8 mouse cellular contexts compared by ENCODE assay signal in the genomic region with DNA sequence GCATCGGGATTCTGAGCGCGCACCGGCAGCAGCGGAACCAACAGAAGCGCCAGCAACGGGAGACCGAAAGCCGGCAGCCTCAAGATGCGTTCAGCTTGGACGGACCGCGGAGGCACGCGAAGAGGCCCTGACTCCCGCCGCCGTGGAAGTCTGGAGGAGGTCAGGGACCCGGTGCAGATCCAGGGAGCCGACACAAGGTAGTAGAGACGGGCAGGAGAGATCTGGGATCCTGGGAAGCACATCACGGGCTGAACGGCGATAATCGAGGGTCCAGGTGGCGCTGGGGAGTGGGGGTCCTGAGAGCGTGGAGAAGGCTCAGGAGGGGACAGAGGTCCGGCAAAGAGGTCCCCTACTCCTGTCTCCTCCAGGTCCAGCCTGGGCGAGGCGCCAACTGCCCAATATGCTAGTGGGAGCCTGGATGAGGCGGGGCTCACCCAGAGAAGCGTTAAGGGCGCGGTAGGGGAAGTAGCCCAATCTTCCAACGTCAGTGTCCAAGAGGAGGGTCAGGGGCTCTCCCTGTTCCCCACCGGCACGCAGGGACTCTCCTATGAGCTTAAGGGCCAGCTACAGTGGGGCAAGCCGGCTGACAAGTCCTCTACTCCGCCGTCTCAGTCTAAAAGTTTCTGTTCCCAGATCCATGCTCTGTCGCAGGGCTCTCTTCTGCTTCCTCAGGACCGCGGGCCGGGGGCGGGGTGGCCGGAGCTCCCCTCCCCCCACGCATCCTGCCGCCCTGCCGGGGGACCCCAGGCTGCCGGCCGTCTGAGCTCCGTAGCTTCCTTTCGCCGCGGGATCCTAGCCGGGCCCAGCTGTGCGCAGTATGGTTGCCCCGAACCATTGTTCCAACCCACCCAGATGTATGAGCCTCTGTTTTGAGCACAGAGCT. TPM values are rescaled to one million over a fixed set of nuclear protein-coding genes. Genes with fewer than 3 reads are reported as not detected.
DNase-seq lines count a peak whose midpoint lies in the region; ATAC-seq and TF ChIP-seq lines count a peak whose summit lies in the region.
"Had no signal": no experiment of that assay in that cellular context is flagged by ENCODE, and none has a peak within 500 bp of the region (broad histone marks: within the 10 kb centered on the region; RNA-seq: fewer than 3 reads in every experiment).

A gene (minus strand): TSS at position 665 of the 883 bp plus-strand sequence.

- H3K9me3 ChIP-seq in forebrain, embryonic 13.5 days (replicated peaks) = no peaks in the 10 kb centered on the region
- no peaks in the 10 kb centered on the region for H3K9me3 ChIP-seq in limb, embryonic 11.5 days (ENCODE audit: control insufficient read depth, low read length)
- H3K9me3 ChIP-seq in neural tube, embryonic 13.5 days = no peaks in the 10 kb centered on the region

- no peak within 1 kb of the TSS for H3K27ac ChIP-seq in spleen, adult 2 months (ENCODE audit: insufficient read depth, low read length)
- no peak within 1 kb of the TSS for H3K27ac ChIP-seq in forebrain, embryonic 13.5 days
- H3K27ac ChIP-seq in limb, embryonic 11.5 days (replicated peaks; ENCODE audit: low read depth, low read length) = no peak within 1 kb of the TSS
- H3K27ac ChIP-seq in neural tube, embryonic 13.5 days (replicated peaks) = 0 out of 2 replicates have a peak within 1 kb of the TSS, but pooled peaks have one; percentile 13

- no peak for DNase-seq in spleen, adult 2 months (ENCODE audit: low read depth in 1 of 2, low spot score in 2 of 2)
- DNase-seq in spleen, postnatal 14 days (ENCODE audit: low spot score in 2 of 2) = no peak
- peak; percentile 58 for DNase-seq in limb, embryonic 11.5 days (ENCODE audit: low spot score)
- no peak for DNase-seq in gastrocnemius, postnatal 25 days

- TF ChIP-seq POLR2A in spleen, adult 2 months (IDR thresholded peaks at IDR 0.05; ENCODE audit: low read depth, low read length) = no peak

- H3K4me3 ChIP-seq in spleen, adult 2 months (ENCODE audit: extremely low read depth, insufficient read depth, insufficient read length) = peak within 1 kb of the TSS; percentile 37
- H3K4me3 ChIP-seq in forebrain, embryonic 13.5 days = peak within 1 kb of the TSS; percentile 39
- peak within 1 kb of the TSS; percentile 41 for H3K4me3 ChIP-seq in limb, embryonic 11.5 days (ENCODE audit: low read depth, low read length)
- peak within 1 kb of the TSS; percentile 41 for H3K4me3 ChIP-seq in neural tube, embryonic 13.5 days
- H3K4me3 ChIP-seq: erythroblast, embryonic 14.5 days had no signal

- H3K36me3 ChIP-seq in spleen, adult 2 months (ENCODE audit: control insufficient read depth, insufficient read depth, low read length) = no peaks in the 10 kb centered on the region
- H3K36me3 ChIP-seq in forebrain, embryonic 13.5 days (ENCODE audit: poor library complexity, severe bottlenecking) = no peaks in the 10 kb centered on the region
- no peaks in the 10 kb centered on the region for H3K36me3 ChIP-seq in limb, embryonic 11.5 days (ENCODE audit: control insufficient read depth, insufficient read depth, low read length)
- H3K36me3 ChIP-seq in neural tube, embryonic 13.5 days = no peaks in the 10 kb centered on the region

- TF ChIP-seq CTCF in spleen, adult 2 months (IDR thresholded peaks at IDR 0.05; ENCODE audit: extremely low read depth, insufficient read depth, insufficient read length, insufficient replicate concordance) = no peak

- 4% methylated on average over 58 of the region's 58 CpGs for WGBS in spleen, adult 2 months
- WGBS in forebrain, embryonic 13.5 days = under 1% methylated on average over 56 of the region's 58 CpGs
- 1% methylated on average over 58 of the region's 58 CpGs for WGBS in limb, embryonic 11.5 days
- WGBS in neural tube, embryonic 13.5 days = under 1% methylated on average over 58 of the region's 58 CpGs

- H3K4me1 ChIP-seq in spleen, adult 2 months (ENCODE audit: control insufficient read depth, insufficient read depth, insufficient read length) = peaks cover 5% of the 10 kb centered on the region; the same call in 1 of the 2 replicates
- peaks cover 10% of the 10 kb centered on the region for H3K4me1 ChIP-seq in forebrain, embryonic 13.5 days
- H3K4me1 ChIP-seq in limb, embryonic 11.5 days (ENCODE audit: control insufficient read depth, insufficient read depth, low read length) = no peaks in the 10 kb centered on the region
- peaks cover 11% of the 10 kb centered on the region for H3K4me1 ChIP-seq in neural tube, embryonic 13.5 days (replicated peaks)

- H3K4me2 ChIP-seq in forebrain, embryonic 13.5 days = peak within 1 kb of the TSS; percentile 68
- H3K4me2 ChIP-seq in limb, embryonic 11.5 days (ENCODE audit: low read depth, severe bottlenecking) = peak within 1 kb of the TSS; percentile 78
- H3K4me2 ChIP-seq in neural tube, embryonic 13.5 days = peak within 1 kb of the TSS; percentile 69

- peaks cover 11% of the 10 kb centered on the region; the same call in 1 of the 2 replicates for H3K27me3 ChIP-seq in spleen, adult 2 months (ENCODE audit: control insufficient read depth, insufficient read depth, low read length)
- peaks cover 42% of the 10 kb centered on the region for H3K27me3 ChIP-seq in forebrain, embryonic 13.5 days
- peaks cover 11% of the 10 kb centered on the region for H3K27me3 ChIP-seq in limb, embryonic 11.5 days (ENCODE audit: control insufficient read depth, insufficient read depth, low read length)
- H3K27me3 ChIP-seq in neural tube, embryonic 13.5 days = peaks cover 42% of the 10 kb centered on the region

- ATAC-seq in forebrain, embryonic 13.5 days = no peak
- peak; percentile 40; the same call in 1 of the 2 replicates for ATAC-seq in limb, embryonic 11.5 days (ENCODE audit: insufficient number of reproducible peaks, low FRiP score, low TSS enrichment, low read depth)
- peak; percentile 43 for ATAC-seq in neural tube, embryonic 13.5 days (ENCODE audit: low read depth)
- ATAC-seq in erythroblast, adult 5-6 weeks (replicated peaks; ENCODE audit: low FRiP score, poor library complexity, severe bottlenecking) = no peak

- peak within 1 kb of the TSS; percentile 58 for H3K9ac ChIP-seq in forebrain, embryonic 13.5 days
- peak within 1 kb of the TSS; percentile 71 for H3K9ac ChIP-seq in limb, embryonic 11.5 days (ENCODE audit: low read length)
- H3K9ac ChIP-seq in neural tube, embryonic 13.5 days = peak within 1 kb of the TSS; percentile 63

RNA-seq across cellular contexts. Expression of the gene that starts here (rescaled TPM):
- 1.3 and 2.0 TPM in 2 replicates for polyA plus RNA-seq in spleen, adult 2 months (2012; rRNA removed)
- polyA plus RNA-seq in forebrain, embryonic 13.5 days (2015; fragmentation: Nextera tagmentation; extraction: Ambion mirVana) = 0.81 and 0.87 TPM in 2 replicates
- polyA plus RNA-seq in limb, embryonic 11.5 days (2014; fragmentation: Nextera tagmentation; extraction: Ambion mirVana) = 0.45 and 0.63 TPM in 2 replicates
- polyA plus RNA-seq in neural tube, embryonic 13.5 days (2015; fragmentation: Nextera tagmentation; extraction: Ambion mirVana) = 1.9 and 2.3 TPM in 2 replicates
- total RNA-seq in gastrocnemius, postnatal 25 days (2021) = not detected
- 11.1 and 11.9 TPM in 2 replicates for total RNA-seq in erythroblast, adult 5-6 weeks (2015; ENCODE audit: low replicate concordance)
- 3.1 and 4.0 TPM in 2 replicates for total RNA-seq in erythroblast, adult 5-6 weeks (2017; ENCODE audit: low replicate concordance)
- polyA plus RNA-seq: erythroblast, embryonic 14.5 days had no signal

Comparison
In these comparisons a context has a peak if more than half of its experiments do, and no peak if none do; other contexts are left out.
1. Peak in DNase-seq, ATAC-seq, H3K4me3 ChIP-seq, H3K9ac ChIP-seq and H3K4me2 ChIP-seq in limb, embryonic 11.5 days; RNA of the gene not detected or under 1 TPM.